Mouse (Mus musculus): ENCODE measurements around the gene Trappc6a.

Trappc6a gene

DNA sequence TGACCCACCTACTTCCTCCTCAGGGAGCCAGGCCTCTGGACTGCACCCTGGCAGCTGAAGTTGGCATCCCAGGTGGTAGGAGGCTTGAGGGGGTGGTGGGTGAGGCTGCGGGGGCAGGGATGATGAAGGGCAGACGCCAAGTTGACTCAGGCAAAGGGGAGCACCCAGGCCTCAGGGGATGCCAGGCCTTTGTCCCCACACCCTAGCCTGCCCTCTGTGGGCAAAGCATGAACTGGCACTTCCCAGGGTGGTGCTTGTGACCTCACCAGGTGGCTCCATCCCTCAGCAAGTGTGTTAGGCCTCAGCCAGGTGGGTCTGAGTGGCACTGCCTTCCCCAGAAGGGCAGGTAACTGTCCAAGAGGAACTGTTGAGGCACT lies 16.9 kb downstream of the Trappc6a start:
- no peak for DNase-seq

DNA sequence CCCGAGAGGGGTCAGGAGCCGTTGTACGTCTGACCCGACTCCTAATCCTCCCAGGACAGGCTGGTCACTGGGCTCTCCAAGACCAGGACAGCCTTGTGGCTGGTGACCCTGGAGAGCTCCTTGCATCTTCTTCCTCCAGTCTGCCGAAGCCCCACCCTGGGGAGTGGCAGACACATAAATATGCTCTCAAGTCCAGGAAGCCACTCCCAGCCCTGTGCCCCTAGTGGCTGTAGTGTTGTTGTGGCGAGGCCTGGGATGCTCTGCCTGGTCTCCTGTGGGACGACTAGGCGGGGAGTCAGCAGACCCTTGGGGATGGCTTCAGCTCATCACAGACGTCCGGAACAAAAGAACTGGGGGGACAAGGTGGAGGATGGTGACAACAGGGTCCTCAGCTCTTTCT lies 22.9 kb downstream of the Trappc6a start:
- DNase-seq: no peak

GRCm38 (mm10) chr7:19532240-19532639 lies 24.0 kb downstream of the Trappc6a start:
- no peak for DNase-seq

DNA sequence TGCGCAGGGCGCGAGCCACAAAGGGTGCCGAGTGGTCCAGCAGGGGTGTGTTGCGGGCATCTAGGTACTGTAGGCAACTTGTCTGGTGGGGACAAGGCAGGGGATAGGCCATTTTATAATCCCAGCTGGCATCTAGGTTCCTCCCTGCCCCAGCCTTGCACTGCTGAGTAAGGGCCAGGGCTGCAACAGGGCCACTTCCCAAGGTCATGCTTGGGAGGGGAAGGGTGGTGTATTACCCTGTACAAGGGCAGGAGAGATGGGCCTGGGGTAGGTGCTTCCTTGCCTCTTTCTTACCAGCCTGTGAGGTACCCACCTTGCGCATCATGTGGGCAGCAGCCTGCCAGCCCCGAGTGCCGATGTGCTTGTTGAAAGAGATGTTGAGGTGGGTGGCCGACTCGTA lies 26.5 kb downstream of the Trappc6a start:
- DNase-seq: no peak

DNA sequence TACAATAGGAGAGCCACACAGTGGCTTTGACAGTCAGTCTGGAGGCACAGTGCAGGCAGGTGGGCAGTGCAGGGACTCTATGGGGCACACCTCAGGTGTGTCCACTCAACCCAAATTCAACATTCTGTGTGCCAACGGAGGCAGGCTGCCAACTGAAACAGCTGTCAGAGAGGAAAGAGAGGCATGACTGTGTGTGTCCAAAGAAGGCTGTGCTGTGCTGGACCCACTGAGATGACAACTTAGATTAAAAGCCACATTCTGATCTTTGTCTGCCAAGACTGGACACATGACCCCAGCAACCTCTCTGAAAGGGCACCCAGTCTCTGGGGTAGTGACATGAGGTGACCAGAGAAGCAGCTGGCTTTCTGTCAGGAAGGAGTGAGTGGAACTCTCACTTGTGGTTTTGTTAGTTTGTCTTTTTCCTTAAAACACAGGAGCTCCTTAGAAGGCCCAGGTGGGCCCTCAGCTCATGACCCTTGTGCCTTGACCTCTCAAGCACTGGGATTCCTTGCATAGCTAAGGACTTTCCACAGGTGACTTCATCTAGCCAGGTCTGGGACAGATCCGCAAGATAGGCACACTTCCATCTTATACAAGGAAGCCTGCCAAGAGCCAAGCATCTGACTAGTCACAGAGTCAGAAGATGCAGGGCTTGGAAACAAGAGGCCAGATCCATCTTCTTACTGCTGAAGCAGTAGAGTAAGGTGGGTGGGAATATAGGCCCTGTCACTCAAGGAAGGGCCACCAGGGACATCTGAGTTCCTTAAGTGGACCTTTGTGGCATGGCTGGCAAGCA lies 32.8 kb downstream of the Trappc6a start:
- DNase-seq: peak; percentile 73

- DNase-seq: no peak
Measured at GRCm38 (mm10) chr7:19541681-19542154, 33.5 kb downstream of the Trappc6a start.

DNA sequence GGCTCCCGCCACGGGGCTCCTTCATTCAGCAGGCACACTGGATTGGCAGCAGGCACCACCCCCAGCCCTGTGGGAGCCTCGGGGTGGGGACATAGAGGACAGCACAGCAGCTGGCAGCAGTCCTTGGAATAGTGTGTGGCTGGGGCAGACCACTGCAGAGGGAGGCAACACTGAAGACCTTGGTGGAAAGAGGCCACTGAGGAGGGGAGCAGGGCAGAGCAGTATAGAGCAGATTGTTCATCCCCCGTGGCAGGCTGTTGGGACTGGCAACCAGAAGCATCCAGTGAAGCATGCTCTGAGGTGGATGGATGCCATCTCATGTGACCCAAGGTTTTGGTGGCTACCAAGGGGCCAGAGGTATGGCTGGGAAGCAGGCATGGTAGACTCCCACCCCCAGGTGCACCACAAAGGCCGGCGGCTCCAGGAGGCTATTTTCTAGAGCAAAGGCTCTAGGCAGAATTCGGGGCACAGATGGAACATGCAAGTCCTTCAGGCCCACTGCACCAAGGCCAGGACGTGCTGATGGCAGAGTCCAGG lies 34.0 kb downstream of the Trappc6a start:
- DNase-seq: peak; percentile 42

GRCm38 (mm10) chr7:19543584-19543983 lies 35.4 kb downstream of the Trappc6a start:
- peak; percentile 43 for DNase-seq

DNA sequence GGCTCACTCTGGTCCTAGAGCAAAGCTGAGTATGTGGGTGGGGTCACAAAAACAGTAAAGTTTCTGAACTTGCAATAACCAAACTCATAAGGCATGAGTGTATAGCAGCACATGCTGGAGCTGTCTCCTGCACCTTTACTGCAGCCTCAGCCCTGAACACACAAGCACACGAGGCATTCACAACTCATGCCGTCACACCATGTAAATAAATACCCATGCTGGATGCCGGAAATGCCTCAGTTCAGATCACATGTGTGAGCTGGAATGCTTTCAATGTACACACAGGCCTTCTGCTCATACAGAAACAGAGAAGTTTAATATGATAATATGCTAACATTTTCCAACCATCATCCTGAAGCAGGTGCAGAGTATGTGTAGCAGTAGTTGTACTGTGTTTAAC lies 37.8 kb downstream of the Trappc6a start:
- DNase-seq: peak; percentile 45

- peak; percentile 39 for DNase-seq
Measured at GRCm38 (mm10) chr7:19547344-19547969, 39.3 kb downstream of the Trappc6a start.

GRCm38 (mm10) chr7:19549394-19549793 lies 41.2 kb downstream of the Trappc6a start:
- peak; percentile 78 for DNase-seq

DNA sequence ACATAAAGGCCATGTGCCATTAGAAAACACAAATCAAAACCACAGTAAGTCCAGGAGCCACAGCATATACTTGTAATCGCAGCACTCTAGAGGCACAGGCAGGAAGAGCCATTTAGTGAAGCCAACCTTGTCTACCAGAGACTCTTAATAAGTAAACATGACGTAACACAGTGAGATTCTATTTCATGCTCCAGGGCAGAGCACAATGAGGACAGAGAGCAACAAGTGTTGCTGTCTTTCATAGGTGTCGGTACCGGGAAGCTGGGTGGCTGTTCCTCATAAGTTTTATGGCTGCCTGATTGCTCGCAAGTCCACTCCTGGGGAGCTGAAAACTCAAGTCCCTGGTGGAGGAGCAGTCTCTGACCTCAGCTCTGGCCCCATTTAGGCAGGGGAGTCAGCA lies 43.4 kb downstream of the Trappc6a start:
- DNase-seq: no peak

DNA sequence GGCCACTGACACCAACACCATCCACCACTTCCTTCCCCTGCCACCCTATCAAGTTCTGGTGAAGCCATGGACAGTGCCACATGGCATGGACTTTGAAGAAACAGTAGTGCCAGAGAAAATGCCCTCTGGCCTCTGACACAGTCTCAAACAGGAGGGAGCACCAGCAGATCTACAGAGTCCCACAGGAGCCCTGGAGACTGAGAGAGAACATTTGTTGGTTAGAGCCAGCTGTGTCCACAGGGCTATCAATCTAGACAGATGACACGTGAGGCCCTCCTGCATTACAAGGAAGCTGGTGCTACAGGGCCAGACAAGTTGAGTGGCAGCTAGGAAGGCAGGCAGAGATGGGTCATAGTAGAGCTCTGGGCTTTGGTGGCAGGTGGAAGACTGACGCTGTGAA lies 44.2 kb downstream of the Trappc6a start:
- no peak for DNase-seq

DNA sequence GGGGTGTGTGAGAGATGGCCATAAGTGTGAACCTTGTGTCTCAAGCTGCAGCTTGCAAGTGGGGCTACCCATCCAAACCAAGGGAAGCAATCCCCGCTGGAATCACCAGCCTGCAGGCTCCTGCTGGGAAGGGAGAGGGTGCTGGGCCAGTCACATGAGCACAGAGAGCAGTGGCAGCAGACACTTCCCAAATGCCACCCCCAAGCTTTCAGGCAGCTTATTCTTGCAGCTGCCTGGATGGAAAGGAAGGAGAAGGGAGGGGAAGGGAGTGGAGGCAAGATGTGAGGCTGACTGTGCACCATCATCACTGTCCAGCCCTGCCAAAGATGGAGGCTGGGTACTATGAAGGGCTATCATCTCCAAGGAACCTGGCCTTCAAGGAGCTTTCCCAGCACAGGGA lies 46.0 kb downstream of the Trappc6a start:
- no peak for DNase-seq

DNA sequence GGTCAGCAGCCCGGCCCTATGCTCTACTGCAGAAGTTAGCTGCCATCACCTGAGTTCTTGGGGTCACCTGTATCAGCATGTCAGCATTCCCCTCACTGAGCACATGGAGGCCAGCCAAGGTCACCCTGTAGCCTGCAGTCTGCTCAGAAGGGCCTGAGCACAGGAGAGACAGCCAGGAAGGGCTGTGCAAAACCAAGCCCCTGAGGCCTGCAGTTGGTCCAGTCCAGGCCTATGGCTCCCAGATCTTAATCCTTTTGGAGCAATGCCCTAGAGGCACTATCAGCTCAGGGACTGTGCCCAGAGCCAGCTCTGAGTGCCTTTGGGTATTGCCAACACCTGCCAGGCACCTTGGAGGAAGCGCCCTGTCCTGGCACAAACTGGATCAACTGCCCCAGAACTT lies 48.9 kb downstream of the Trappc6a start:
- peak; percentile 42 for DNase-seq

DNA sequence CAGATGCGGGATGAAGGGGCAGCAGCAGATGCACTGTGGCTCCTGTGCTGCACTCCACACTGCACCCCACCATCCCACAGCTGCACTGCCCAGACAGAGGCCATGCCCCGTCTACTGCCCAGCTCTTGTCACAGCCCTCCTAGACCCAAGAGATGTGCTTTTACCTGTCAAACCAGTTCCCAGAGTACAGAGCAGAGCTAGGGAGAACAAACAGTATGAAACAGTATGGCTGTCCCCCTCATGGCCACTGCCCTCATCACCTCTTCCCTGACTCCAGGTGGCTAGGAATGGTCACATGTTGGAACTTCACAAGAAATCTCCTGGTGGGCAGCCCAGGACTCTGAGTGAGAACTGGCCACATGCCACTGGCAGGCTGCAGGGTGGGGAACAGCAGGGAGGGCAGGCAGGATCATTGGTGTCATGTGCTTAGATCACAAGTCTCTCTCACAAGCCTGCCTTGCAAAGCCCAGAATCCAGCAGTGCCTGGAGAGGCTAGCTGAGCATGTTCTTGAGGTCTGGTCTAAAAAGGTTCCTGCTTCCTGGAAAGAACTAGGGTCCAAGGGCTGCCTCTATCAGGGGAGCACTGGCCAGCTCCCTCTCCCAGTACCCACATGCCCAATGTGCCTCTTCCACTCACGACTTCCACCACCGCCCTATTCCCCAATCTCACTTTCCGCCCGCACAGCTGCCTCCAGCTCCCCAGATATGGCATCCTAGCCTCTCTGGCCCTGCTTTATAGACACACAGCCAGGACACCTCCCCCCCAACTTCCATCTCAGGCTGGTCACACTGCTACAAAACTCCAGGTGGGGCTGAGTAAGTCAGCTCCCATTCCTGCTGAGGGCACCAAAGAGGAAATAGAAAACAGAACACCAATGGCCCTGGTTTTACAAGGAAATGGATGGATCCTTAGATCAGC lies 50.0 kb downstream of the Trappc6a start:
- no peak for DNase-seq

DNA sequence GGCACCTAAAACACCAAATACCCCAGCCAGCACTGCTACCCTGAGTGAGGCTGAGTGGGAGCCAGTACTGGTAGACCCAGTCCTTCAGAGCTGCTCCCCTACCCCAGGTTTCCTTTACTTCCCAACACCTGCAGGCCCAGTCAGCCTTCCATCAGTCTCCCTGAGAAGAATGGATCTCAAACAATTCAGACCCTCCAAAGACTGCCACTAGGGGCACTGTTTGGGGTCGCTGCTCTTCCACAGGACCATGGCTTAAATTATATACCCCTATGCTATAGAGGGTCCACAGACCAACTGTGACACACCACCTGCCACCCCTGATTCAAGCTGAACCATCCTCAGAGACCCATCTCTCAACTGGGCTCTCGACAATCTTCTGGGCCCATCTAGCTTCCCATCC lies 50.8 kb downstream of the Trappc6a start:
- DNase-seq: no peak

- no peak for DNase-seq
Measured at GRCm38 (mm10) chr7:19560491-19561260, 52.5 kb downstream of the Trappc6a start.

- no peak for DNase-seq
Measured at GRCm38 (mm10) chr7:19561431-19561764, 53.2 kb downstream of the Trappc6a start.

GRCm38 (mm10) chr7:19561765-19562642 lies 53.8 kb downstream of the Trappc6a start:
- DNase-seq: peak; percentile 91

All from lung, postnatal 36 days (tissue).